In the genomic region with DNA sequence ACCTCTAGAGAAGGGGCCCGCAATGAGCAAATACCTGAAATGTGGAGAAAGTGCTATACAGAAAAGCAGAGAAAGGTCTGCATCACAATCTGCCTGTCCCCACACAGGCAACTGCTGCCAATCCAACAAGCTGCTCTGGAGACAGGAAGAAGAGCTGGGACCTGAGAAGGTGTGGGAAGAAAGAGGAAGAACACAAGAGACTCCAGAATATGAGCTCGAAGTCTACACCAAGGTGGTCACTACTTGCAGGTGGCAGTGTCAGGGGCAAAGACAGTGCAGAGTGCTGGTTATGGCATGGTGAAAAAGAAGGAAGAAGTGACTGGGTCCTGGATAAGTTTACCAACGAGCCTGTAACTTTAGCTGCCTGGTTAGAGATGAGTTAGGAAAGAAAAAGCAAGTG, we compare ENCODE assay signal across 20 mouse cellular contexts. TPM values are rescaled to one million over a fixed set of nuclear protein-coding genes. Genes with fewer than 3 reads are reported as not detected.
A peak's percentile ranks its signal among the peaks of the same experiment; 100 is the strongest.
DNase-seq lines count a peak whose midpoint lies in the region; ATAC-seq lines count a peak whose summit lies in the region.
"Had no signal": no experiment of that assay in that cellular context is flagged by ENCODE, and none has a peak within 500 bp of the region (broad histone marks: within the 10 kb centered on the region; RNA-seq: fewer than 3 reads in every experiment).

No protein-coding gene starts in this region.

- whole genome bisulfite sequencing in intestine, embryonic 14.5 days: 70% methylated on average over 3 of the region's 3 CpGs
- 72% methylated on average over 3 of the region's 3 CpGs for WGBS in intestine, embryonic 15.5 days

- no peaks in the 10 kb centered on the region for H3K36me3 ChIP-seq in intestine, embryonic 14.5 days (ENCODE audit: control insufficient read depth, insufficient read depth, low read length)
- H3K36me3 ChIP-seq in intestine, embryonic 15.5 days: no peaks in the 10 kb centered on the region
- H3K36me3 ChIP-seq: embryonic facial prominence, embryonic 13.5 days; forebrain, embryonic 12.5 days; heart, embryonic 13.5 days; hindbrain, embryonic 12.5 days had no signal

- H3K4me1 ChIP-seq in intestine, embryonic 14.5 days (replicated peaks; ENCODE audit: control insufficient read depth, insufficient read depth, low read length): no peaks in the 10 kb centered on the region
- no peaks in the 10 kb centered on the region for H3K4me1 ChIP-seq in intestine, embryonic 15.5 days (replicated peaks)
- H3K4me1 ChIP-seq: forebrain, embryonic 12.5 days; hindbrain, embryonic 12.5 days had no signal

- H3K9ac ChIP-seq in intestine, embryonic 14.5 days (ENCODE audit: low read length): no peak overlapping the region
- no peak overlapping the region for H3K9ac ChIP-seq in intestine, embryonic 15.5 days
- H3K9ac ChIP-seq: embryonic facial prominence, embryonic 13.5 days; forebrain, embryonic 12.5 days; heart, embryonic 13.5 days; hindbrain, embryonic 12.5 days had no signal

- no peak for ATAC-seq in intestine, embryonic 14.5 days (replicated peaks; ENCODE audit: low FRiP score, low TSS enrichment, low read depth)
- no peak for ATAC-seq in intestine, embryonic 15.5 days
- ATAC-seq in common myeloid progenitor, adult 5-6 weeks (replicated peaks; ENCODE audit: low read depth, poor library complexity, severe bottlenecking): peak; percentile 48; the same call in 1 of the 2 replicates
- peak; percentile 43; the same call in 1 of the 2 replicates for ATAC-seq in megakaryocyte, adult 5-6 weeks (ENCODE audit: poor library complexity, severe bottlenecking)
- ATAC-seq: forebrain, embryonic 16.5 days; hindbrain, postnatal 0 days had no signal

- no peak overlapping the region for H3K4me2 ChIP-seq in intestine, embryonic 14.5 days (ENCODE audit: low read length)
- no peak overlapping the region for H3K4me2 ChIP-seq in intestine, embryonic 15.5 days (replicated peaks)
- H3K4me2 ChIP-seq: embryonic facial prominence, embryonic 13.5 days; forebrain, embryonic 12.5 days; heart, embryonic 13.5 days; hindbrain, embryonic 12.5 days had no signal

- H3K27ac ChIP-seq in intestine, embryonic 14.5 days (ENCODE audit: low read depth): no peak overlapping the region
- H3K27ac ChIP-seq in intestine, embryonic 15.5 days: no peak overlapping the region
- H3K27ac ChIP-seq: embryonic facial prominence, embryonic 13.5 days; forebrain, embryonic 12.5 days; heart, embryonic 13.5 days; hindbrain, embryonic 12.5 days; hindbrain, postnatal 0 days had no signal

- no peaks in the 10 kb centered on the region for H3K27me3 ChIP-seq in intestine, embryonic 14.5 days (replicated peaks; ENCODE audit: control insufficient read depth, insufficient read depth, low read length)
- H3K27me3 ChIP-seq in intestine, embryonic 15.5 days (replicated peaks): no peaks in the 10 kb centered on the region
- H3K27me3 ChIP-seq: embryonic facial prominence, embryonic 13.5 days; forebrain, embryonic 12.5 days; heart, embryonic 13.5 days; hindbrain, embryonic 12.5 days had no signal

- H3K4me3 ChIP-seq in intestine, embryonic 14.5 days (ENCODE audit: low read depth, low read length): no peak overlapping the region
- no peak overlapping the region for H3K4me3 ChIP-seq in intestine, embryonic 15.5 days (replicated peaks)
- H3K4me3 ChIP-seq: embryonic facial prominence, embryonic 13.5 days; forebrain, embryonic 12.5 days; heart, embryonic 13.5 days; hindbrain, embryonic 12.5 days had no signal

- DNase-seq in intestine, embryonic 14.5 days (ENCODE audit: low spot score): peak; percentile 38
- DNase-seq in CD4-positive helper T cell, adult 2 months (ENCODE audit: low read depth, low spot score): peak; percentile 11
- no peak for DNase-seq in layer of hippocampus, postnatal 36 days
- no peak for DNase-seq in right cerebral cortex, postnatal 36 days (ENCODE audit: low spot score in 2 of 2)
- DNase-seq in adrenal gland, postnatal 10 days: no peak
- DNase-seq: adrenal gland, adult 8-10 months; cerebellum, adult 11-12 months; cerebellum, adult 9-10 months; cerebellum, postnatal 25 days; gastrocnemius, postnatal 10 days; heart, postnatal 36 days had no signal

- no peaks in the 10 kb centered on the region for H3K9me3 ChIP-seq in intestine, embryonic 14.5 days (ENCODE audit: control insufficient read depth, low read length)
- no peaks in the 10 kb centered on the region for H3K9me3 ChIP-seq in intestine, embryonic 15.5 days
- H3K9me3 ChIP-seq: embryonic facial prominence, embryonic 13.5 days; forebrain, embryonic 12.5 days; heart, embryonic 13.5 days; hindbrain, embryonic 12.5 days had no signal

RNA-seq across cellular contexts. Expression of a gene that starts 14.4 kb away (rescaled TPM):
- polyA plus RNA-seq in intestine, embryonic 14.5 days (2014; fragmentation: Nextera tagmentation; extraction: Ambion mirVana): 12.4 and 12.5 TPM in 2 replicates
- 9.7 and 10.0 TPM in 2 replicates for polyA plus RNA-seq in intestine, embryonic 15.5 days (2015; fragmentation: Nextera tagmentation; extraction: Ambion mirVana)
- 10.1 and 15.4 TPM in 2 replicates for total RNA-seq in common myeloid progenitor, adult 5-6 weeks (2017)
- total RNA-seq in megakaryocyte, adult 5-6 weeks (2015): 24.4 and 29.6 TPM in 2 replicates
- 16.3 and 19.1 TPM in 2 replicates for total RNA-seq in megakaryocyte, adult 5-6 weeks (2017)
- 10 to 100 TPM; 46.8 to 52.9 TPM for total RNA-seq in layer of hippocampus, postnatal 36 days (2021)
- total RNA-seq in adrenal gland, postnatal 10 days (2021): 10 to 100 TPM; 21.2 to 23.4 TPM

Comparison
In these comparisons a context has a peak if more than half of its experiments do, and no peak if none do; other contexts are left out.
1. ATAC-seq: peak in common myeloid progenitor, adult 5-6 weeks (single experiment) and megakaryocyte, adult 5-6 weeks (single experiment); none in intestine, embryonic 14.5 days (single experiment) and intestine, embryonic 15.5 days (single experiment).
2. DNase-seq: peak in intestine, embryonic 14.5 days (single experiment) and CD4-positive helper T cell, adult 2 months (single experiment); none in layer of hippocampus, postnatal 36 days (0 of 2), right cerebral cortex, postnatal 36 days (0 of 2) and adrenal gland, postnatal 10 days (single experiment).